Mouse (Mus musculus) heart, adult 9 months (tissue): ENCODE results near the gene Gm44503.
A peak's percentile ranks its signal among the peaks of the same experiment; 100 is the strongest.

Source experiments
- DNase-seq, 2 experiments: peaks; one replicate each; pipeline ENCODE4 v3.0.0; 2022; ENCODE audit warnings: low spot score in 2 of 2

Gene Gm44503

GRCm38 (mm10) chr9:73025818-73026636 lies 67.4 kb downstream of the Gm44503 start:
- DNase-seq: no peak

GRCm38 (mm10) chr9:73030443-73030842 lies 71.8 kb downstream of the Gm44503 start:
- no peak for DNase-seq

GRCm38 (mm10) chr9:73031421-73031820 lies 72.8 kb downstream of the Gm44503 start:
- no peak for DNase-seq

- DNase-seq: no peak
These were observed 74.8 kb downstream of the Gm44503 start for GRCm38 (mm10) chr9:73033406-73033805.

GRCm38 (mm10) chr9:73039222-73039945 lies 80.7 kb downstream of the Gm44503 start:
- peak; percentile 89 for DNase-seq

GRCm38 (mm10) chr9:73040080-73040479 lies 81.4 kb downstream of the Gm44503 start, which contains the start of gene Pigb:
Gene Pigb (minus strand): TSS chr9:73040378.
- no peak for DNase-seq

GRCm38 (mm10) chr9:73044146-73045079 lies 85.8 kb downstream of the Gm44503 start, which contains the start of gene Rab27a:
Gene Rab27a (plus strand): TSS chr9:73044854.
- peak; percentile 77 for DNase-seq

GRCm38 (mm10) chr9:73045204-73045603 lies 86.6 kb downstream of the Gm44503 start:
- no peak for DNase-seq

- DNase-seq: no peak
These were observed 87.1 kb downstream of the Gm44503 start for GRCm38 (mm10) chr9:73045711-73046110.

DNA sequence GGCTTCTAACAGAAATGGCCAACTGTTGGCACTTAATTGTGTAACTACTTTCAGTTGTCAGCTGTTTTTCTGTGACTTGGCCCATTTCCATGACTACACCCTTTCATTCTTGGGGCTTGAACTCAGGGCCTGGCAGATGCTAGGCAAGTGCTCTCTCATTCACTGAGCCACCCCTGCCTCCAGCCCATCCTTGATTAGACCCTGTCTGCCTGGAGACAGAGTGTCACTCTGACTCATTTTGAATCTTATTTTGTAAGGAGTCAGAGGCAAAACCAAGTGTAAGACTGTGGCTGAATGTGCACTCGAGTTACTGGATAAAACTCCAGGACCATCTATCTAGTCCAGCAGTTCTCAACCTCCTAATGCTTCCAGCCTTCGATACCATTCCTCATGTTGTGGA lies 89.3 kb downstream of the Gm44503 start:
- DNase-seq: no peak

GRCm38 (mm10) chr9:73048927-73049326 lies 90.3 kb downstream of the Gm44503 start:
- peak in 1 of 2 experiments; percentile 23 for DNase-seq

GRCm38 (mm10) chr9:73049833-73050232 lies 91.2 kb downstream of the Gm44503 start:
- DNase-seq: no peak

DNA sequence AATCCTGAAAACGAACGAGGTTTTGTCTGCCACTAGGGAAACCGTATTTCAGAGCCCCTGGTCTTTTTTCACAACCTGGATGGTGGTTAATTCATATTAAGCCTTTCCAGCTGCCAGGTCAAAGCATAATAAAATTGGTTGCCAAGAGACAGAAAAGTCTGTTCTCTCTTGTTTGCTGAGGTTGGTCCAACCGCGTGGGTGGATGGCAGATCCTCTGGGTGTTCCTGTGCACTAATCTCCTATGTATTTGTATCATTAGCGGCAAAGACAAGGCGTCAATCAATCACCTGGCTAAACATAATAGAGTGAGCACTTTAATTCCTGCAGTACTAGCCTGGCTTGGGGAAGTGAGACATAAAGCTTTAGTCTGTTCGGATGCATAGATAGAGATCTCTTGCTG lies 92.0 kb downstream of the Gm44503 start:
- DNase-seq: no peak

DNA sequence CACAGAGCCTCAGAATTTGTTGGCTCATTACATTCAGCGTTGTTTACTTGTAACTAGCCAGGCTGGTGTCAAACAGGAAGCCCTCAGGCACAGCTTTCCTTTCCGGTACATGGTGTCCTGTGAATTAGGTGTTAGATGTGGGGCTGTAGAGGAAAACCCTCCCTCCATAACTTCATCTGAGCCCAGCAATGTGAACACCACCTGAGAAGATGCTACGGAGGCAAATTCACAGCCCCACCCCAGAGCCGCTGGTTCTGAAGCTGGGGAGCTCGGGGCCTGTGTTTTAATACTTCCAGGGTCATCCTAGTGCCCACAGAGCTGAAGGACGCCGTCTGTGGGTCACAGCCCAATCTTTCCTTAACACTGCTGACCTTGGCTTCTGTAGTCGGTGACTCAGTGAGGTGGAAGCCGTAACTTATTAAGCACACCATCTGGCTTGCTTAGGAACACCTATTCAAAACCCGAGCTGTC lies 96.8 kb downstream of the Gm44503 start:
- DNase-seq: peak in 1 of 2 experiments; percentile 49

DNA sequence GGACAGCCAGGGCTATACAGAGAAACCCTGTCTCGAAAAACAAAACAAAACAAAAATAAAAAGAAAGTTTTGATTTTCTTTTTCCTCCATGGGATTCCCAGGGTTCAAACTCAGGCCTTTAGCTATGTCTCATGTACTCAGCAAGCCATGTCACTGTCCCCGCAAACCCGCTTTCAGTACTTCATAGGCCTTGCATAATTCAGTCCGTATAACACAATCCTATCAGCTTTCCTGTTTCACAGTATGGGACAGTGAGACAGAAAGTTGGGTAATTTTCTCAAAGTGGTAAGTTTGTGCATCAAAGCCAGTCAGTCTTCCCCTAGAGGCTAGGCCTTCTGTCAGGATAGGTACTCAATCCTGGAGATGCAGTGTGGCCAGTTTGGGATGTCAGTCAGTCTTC lies 100.6 kb downstream of the Gm44503 start:
- DNase-seq: no peak

DNA sequence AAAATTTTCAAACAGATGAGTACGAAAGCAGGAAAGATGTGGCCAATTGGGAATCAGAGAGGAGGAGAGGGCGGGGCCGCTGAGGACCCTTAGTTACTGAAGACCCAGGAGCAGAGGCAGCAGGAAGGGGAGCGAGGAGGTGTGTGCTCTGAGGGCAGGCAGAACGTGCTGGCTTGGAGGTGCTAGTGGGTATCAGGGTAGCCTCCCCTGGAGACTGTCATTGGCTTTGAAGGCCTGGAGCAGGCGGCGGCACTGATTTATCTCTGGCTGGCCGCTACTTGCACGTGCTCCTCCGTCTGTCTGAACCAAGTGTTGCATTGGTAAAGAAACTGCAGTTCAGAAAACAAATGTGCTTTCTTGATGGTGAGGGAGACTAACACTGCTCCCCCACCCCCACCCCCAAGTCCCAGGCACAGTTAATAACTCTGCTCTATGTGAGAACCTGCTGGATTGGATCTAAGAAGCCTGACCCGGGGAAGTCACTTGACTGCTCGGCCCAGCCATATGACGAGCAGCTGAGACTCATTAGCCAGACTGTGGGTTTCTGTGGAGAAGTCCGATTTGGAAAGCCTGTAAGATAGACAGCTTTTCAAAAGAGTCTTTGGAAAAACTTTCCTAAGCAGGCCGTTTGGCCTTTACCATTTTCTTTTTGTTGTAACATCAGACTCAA lies 105.1 kb downstream of the Gm44503 start:
- no peak for DNase-seq
